Mouse (Mus musculus) cerebellum, adult 2 months (tissue): Measurements from ENCODE around the gene Zbtb22.

ENCODE experiments used
- CTCF ChIP-seq: fragments of 200-500 bp; IDR thresholded peaks from 2 replicates; pipeline ENCODE4 v1.5.1; 2011; ENCODE audit warnings: low read depth, mild to moderate bottlenecking, control low read depth, low read length, moderate library complexity, borderline replicate concordance; ENCODE audit not compliant: insufficient read depth
- POLR2A ChIP-seq: fragments of 200-500 bp; IDR thresholded peaks from 2 replicates; pipeline ENCODE4 v1.6.1; 2011; ENCODE audit warnings: low read length, control low read depth, borderline replicate concordance; ENCODE audit not compliant: insufficient read depth

DNA sequence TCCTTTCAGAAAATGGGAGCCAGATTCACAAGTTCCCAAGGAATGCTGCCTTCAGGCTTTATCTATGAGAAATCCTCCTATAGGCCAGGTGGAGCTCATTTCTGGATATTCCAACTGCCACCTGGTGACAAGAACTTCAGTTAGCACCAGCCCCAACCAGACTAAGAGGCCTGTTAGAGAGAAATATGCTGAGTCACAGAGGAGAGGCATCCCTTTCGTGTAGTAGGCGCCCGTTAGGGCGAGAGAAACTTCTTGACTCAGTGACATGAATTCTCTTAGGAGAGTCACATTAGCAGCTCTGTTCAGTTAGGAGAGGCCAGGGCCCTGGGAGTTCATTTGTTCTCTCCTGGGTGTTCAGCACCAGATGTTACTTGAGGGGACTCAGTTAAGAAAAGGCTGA lies 16.1 kb upstream of the Zbtb22 start:
- TF ChIP-seq CTCF (no peak), POLR2A (no peak)
